20 mouse cellular contexts compared by ENCODE assay signal in the genomic region with DNA sequence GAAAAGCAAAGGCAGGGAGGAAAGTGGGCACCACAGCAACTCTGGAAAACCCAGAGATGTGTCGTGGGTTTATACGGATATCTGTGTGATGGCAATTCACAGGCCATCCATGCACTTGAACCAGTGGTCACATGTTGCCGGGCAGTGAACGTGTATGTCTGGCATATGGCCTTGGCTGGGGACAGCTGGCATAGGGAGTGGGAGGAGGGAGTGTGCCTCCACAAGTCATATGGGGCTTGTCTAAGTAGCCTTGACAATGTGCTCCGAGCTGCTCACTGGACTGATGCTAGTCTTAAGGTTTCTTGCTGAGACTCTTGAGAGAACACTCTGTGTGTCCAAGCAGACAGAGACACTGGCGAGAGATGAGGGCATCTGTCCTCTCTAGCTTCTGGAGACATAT.
A peak's percentile ranks its signal among the peaks of the same experiment; 100 is the strongest.
DNase-seq lines count a peak whose midpoint lies in the region; ATAC-seq lines count a peak whose summit lies in the region.
"Had no signal": no experiment of that assay in that cellular context is flagged by ENCODE, and none has a peak within 500 bp of the region (broad histone marks: within the 10 kb centered on the region; RNA-seq: fewer than 3 reads in every experiment).

No protein-coding gene starts in this region.

- H3K4me1 ChIP-seq in hindbrain, embryonic 15.5 days (replicated peaks) = peaks cover 14% of the 10 kb centered on the region
- H3K4me1 ChIP-seq in hindbrain, embryonic 14.5 days (replicated peaks; ENCODE audit: control insufficient read depth, insufficient read depth, low read length) = peaks cover 7% of the 10 kb centered on the region; the same call in 1 of the 2 replicates
- H3K4me1 ChIP-seq in hindbrain, embryonic 16.5 days (ENCODE audit: control insufficient read depth, insufficient read depth, low read depth, low read length) = no peaks in the 10 kb centered on the region; the same call in 1 of the 2 replicates
- H3K4me1 ChIP-seq: heart, embryonic 13.5 days; limb, embryonic 15.5 days had no signal

- DNase-seq in cerebellum, postnatal 36 days = peak; percentile 11 to 13
- no peak for DNase-seq in cerebellum, adult 11-12 months
- DNase-seq in hindbrain, embryonic 14.5 days (ENCODE audit: low spot score) = no peak
- peak; percentile 3 for DNase-seq in CD4-positive helper T cell, adult 2 months (ENCODE audit: low read depth, low spot score)
- DNase-seq in yolk sac, embryonic 10.5 days (ENCODE audit: low spot score) = no peak
- DNase-seq: adrenal gland, adult 2 months; B cell, adult 2 months; gastrocnemius, postnatal 10 days; kidney, adult 2 months; layer of hippocampus, adult 9-11 months; lung, embryonic 14.5 days; thymus, postnatal 14 days had no signal

- ATAC-seq in hindbrain, embryonic 15.5 days (ENCODE audit: low FRiP score, low read depth) = peak; percentile 46; the same call in 1 of the 2 replicates
- no peak; the same call in 1 of the 2 replicates for ATAC-seq in hindbrain, embryonic 14.5 days (ENCODE audit: low FRiP score)
- ATAC-seq in hindbrain, embryonic 16.5 days = peak; percentile 66; the same call in 1 of the 2 replicates
- ATAC-seq: forebrain, embryonic 15.5 days; inflammation-experienced regulatory T-cells, adult 6 months had no signal

- no peaks in the 10 kb centered on the region for H3K36me3 ChIP-seq in hindbrain, embryonic 15.5 days
- no peaks in the 10 kb centered on the region for H3K36me3 ChIP-seq in hindbrain, embryonic 14.5 days (replicated peaks; ENCODE audit: control insufficient read depth, insufficient read depth)
- no peaks in the 10 kb centered on the region for H3K36me3 ChIP-seq in hindbrain, embryonic 16.5 days (ENCODE audit: control insufficient read depth, insufficient read depth, low read length)
- H3K36me3 ChIP-seq: forebrain, embryonic 15.5 days; heart, embryonic 13.5 days; limb, embryonic 15.5 days had no signal

- no peak overlapping the region for H3K4me3 ChIP-seq in hindbrain, embryonic 15.5 days
- H3K4me3 ChIP-seq in hindbrain, embryonic 14.5 days (replicated peaks; ENCODE audit: low read length) = no peak overlapping the region
- no peak overlapping the region for H3K4me3 ChIP-seq in hindbrain, embryonic 16.5 days (ENCODE audit: low read length)
- H3K4me3 ChIP-seq: forebrain, embryonic 15.5 days; heart, embryonic 13.5 days; limb, embryonic 15.5 days had no signal

- H3K4me2 ChIP-seq in hindbrain, embryonic 15.5 days = no peak overlapping the region
- no peak overlapping the region for H3K4me2 ChIP-seq in hindbrain, embryonic 14.5 days (replicated peaks)
- H3K4me2 ChIP-seq in hindbrain, embryonic 16.5 days (ENCODE audit: low read length) = no peak overlapping the region
- H3K4me2 ChIP-seq: forebrain, embryonic 15.5 days; heart, embryonic 13.5 days; limb, embryonic 15.5 days; lung, embryonic 14.5 days had no signal

- no peaks in the 10 kb centered on the region for H3K27me3 ChIP-seq in hindbrain, embryonic 15.5 days
- no peaks in the 10 kb centered on the region for H3K27me3 ChIP-seq in hindbrain, embryonic 14.5 days (ENCODE audit: control insufficient read depth, insufficient read depth, low read length)
- no peaks in the 10 kb centered on the region for H3K27me3 ChIP-seq in hindbrain, embryonic 16.5 days (replicated peaks; ENCODE audit: control insufficient read depth, insufficient read depth, low read length)
- H3K27me3 ChIP-seq: forebrain, embryonic 15.5 days; limb, embryonic 15.5 days had no signal

- H3K27ac ChIP-seq in hindbrain, embryonic 15.5 days (replicated peaks) = no peak overlapping the region
- H3K27ac ChIP-seq in hindbrain, embryonic 14.5 days = no peak overlapping the region
- no peak overlapping the region for H3K27ac ChIP-seq in hindbrain, embryonic 16.5 days (ENCODE audit: low read depth, low read length)
- H3K27ac ChIP-seq: forebrain, embryonic 15.5 days; heart, embryonic 13.5 days; kidney, postnatal 0 days; limb, embryonic 15.5 days; liver, embryonic 14.5 days had no signal

- 55% methylated on average over 6 of the region's 6 CpGs for WGBS in hindbrain, embryonic 15.5 days
- 65% methylated on average over 6 of the region's 6 CpGs for WGBS in hindbrain, embryonic 14.5 days
- 71% methylated on average over 6 of the region's 6 CpGs for WGBS in hindbrain, embryonic 16.5 days

- no peak overlapping the region for H3K9ac ChIP-seq in hindbrain, embryonic 15.5 days
- H3K9ac ChIP-seq in hindbrain, embryonic 14.5 days = no peak overlapping the region
- H3K9ac ChIP-seq in hindbrain, embryonic 16.5 days (ENCODE audit: low read depth, low read length) = no peak overlapping the region
- H3K9ac ChIP-seq: forebrain, embryonic 15.5 days; heart, embryonic 13.5 days; limb, embryonic 15.5 days; liver, embryonic 14.5 days; lung, embryonic 14.5 days had no signal

- H3K9me3 ChIP-seq in hindbrain, embryonic 15.5 days = no peaks in the 10 kb centered on the region
- H3K9me3 ChIP-seq in hindbrain, embryonic 14.5 days (ENCODE audit: control insufficient read depth, low read length) = no peaks in the 10 kb centered on the region
- no peaks in the 10 kb centered on the region for H3K9me3 ChIP-seq in hindbrain, embryonic 16.5 days (ENCODE audit: control insufficient read depth, low read length)
- H3K9me3 ChIP-seq: forebrain, embryonic 15.5 days; heart, embryonic 13.5 days; limb, embryonic 15.5 days had no signal

Comparison
In these comparisons a context has a peak if more than half of its experiments do, and no peak if none do; other contexts are left out.
1. DNase-seq: peak in cerebellum, postnatal 36 days (2 of 2) and CD4-positive helper T cell, adult 2 months (single experiment); none in cerebellum, adult 11-12 months (single experiment), hindbrain, embryonic 14.5 days (single experiment) and yolk sac, embryonic 10.5 days (single experiment).